24 mouse cellular contexts compared by ENCODE assay signal in the genomic region with DNA sequence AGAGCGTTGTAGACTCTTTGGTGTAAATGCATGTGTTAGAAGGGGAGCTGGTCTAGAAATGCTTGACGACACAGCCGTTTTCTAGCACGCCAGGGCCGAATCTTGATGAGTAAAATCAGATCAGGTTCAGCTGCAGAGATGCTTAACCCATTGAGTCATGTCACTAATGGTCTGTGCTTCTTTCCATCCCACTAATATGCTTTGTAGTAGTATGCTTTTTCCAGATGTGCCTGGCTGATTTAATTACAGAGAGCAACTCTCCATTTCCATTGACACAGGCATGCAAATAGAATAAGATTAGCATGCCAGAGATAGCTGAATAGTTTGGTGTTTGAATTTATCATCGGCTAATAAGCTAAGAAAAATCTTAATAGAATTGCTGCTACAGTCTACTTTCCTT. TPM values are rescaled to one million over a fixed set of nuclear protein-coding genes. Genes with fewer than 3 reads are reported as not detected.
A peak's percentile ranks its signal among the peaks of the same experiment; 100 is the strongest.
DNase-seq lines count a peak whose midpoint lies in the region; ATAC-seq and TF ChIP-seq lines count a peak whose summit lies in the region.
"Had no signal": no experiment of that assay in that cellular context is flagged by ENCODE, and none has a peak within 500 bp of the region (broad histone marks: within the 10 kb centered on the region; RNA-seq: fewer than 3 reads in every experiment).

No protein-coding gene starts in this region.

- peak; percentile 60 for ATAC-seq in Patski
- no peak for ATAC-seq in inflammation-experienced regulatory T-cells, adult 6 months
- ATAC-seq: activated CD4-positive, CD25-positive, alpha-beta regulatory T cell, adult 4 months; CD4-positive, CD25-positive, alpha-beta regulatory T cell, adult 4 months had no signal

- DNase-seq in MN1 (ENCODE audit: low spot score) (peak; percentile 76), Patski (ENCODE audit: low read depth, low spot score) (no peak)
- no peak for DNase-seq in heart, adult 8-10 months (ENCODE audit: low spot score)
- DNase-seq in frontal cortex, postnatal 14 days (ENCODE audit: low spot score in 2 of 2) = no peak
- DNase-seq: adrenal gland, adult 2 months; adrenal gland, adult 8-10 months; adrenal gland, postnatal 10 days; adrenal gland, postnatal 14 days; adrenal gland, postnatal 25 days; adrenal gland, postnatal 36 days; B cell, adult 2 months; cerebellum, adult 11 months; cerebellum, adult 11-12 months; cerebellum, adult 18-20 months; cerebellum, adult 2 months; cerebellum, adult 8-10 months had no signal

- H3K27me3 ChIP-seq in Patski = no peaks in the 10 kb centered on the region
- H3K27me3 ChIP-seq: CH12.LX had no signal

- TF ChIP-seq POLR2A in embryonic fibroblast, embryonic 13.5 days (IDR thresholded peaks at IDR 0.05; ENCODE audit: low read depth, low read length) = no peak

- TF ChIP-seq CTCF in Patski (IDR thresholded peaks at IDR 0.05) = no peak
- TF ChIP-seq CTCF in embryonic fibroblast, embryonic 13.5 days (IDR thresholded peaks at IDR 0.05; ENCODE audit: borderline replicate concordance, insufficient read depth, low read length) = no peak

- CTCF ChIA-PET in Patski (lab: Charles Lee) = interaction anchor here (1.5 to 3.2 kb wide), 3 partner anchors 12 to 17 kb away, joined by 3 to 15 read pairs (median 8); no protein-coding TSS in a partner anchor

- in situ Hi-C loops in Patski (cut with MboI; ENCODE audit: low pct_unique_long_range_greater_than_20kb) = no loop called here

- peak overlapping the region; percentile 73 for H3K27ac ChIP-seq in embryonic fibroblast, embryonic 13.5 days (ENCODE audit: insufficient read depth, low read length)

- POLR2A ChIA-PET in Patski (lab: Charles Lee) = interaction anchor here (1.7 kb wide), 1 partner anchor 12 kb away, joined by 5 read pairs; no protein-coding TSS in a partner anchor

- peaks cover 3% of the 10 kb centered on the region; the same call in 1 of the 2 replicates for H3K4me1 ChIP-seq in embryonic fibroblast, embryonic 13.5 days (ENCODE audit: control insufficient read depth, insufficient read depth, low read length)

- H3K4me3 ChIP-seq in embryonic fibroblast, embryonic 13.5 days (ENCODE audit: insufficient read depth, low read length) = no peak overlapping the region

RNA-seq across cellular contexts. Expression of a gene that starts 1.9 kb away (rescaled TPM):
- 18.1 TPM for polyA plus RNA-seq in Patski (2021)
- polyA plus RNA-seq in embryonic fibroblast, embryonic 13.5 days (2011; ENCODE audit: insufficient read length, low read depth, missing spikeins) = 7.6 and 10.5 TPM in 2 replicates
- 1 to 10 TPM in 3 of 4 experiments, under 1 TPM in 1; 0.76 to 2.9 (median 1.4) TPM for total RNA-seq in heart, adult 8-10 months (2022)
- polyA plus RNA-seq in inflammation-experienced regulatory T-cells, adult 6 months (2017; shearing (Covaris generic)) = not detected
- total RNA-seq: ES-E14 had no signal
- polyA plus RNA-seq: activated CD4-positive, CD25-positive, alpha-beta regulatory T cell, adult 4 months; CD4-positive, CD25-positive, alpha-beta regulatory T cell, adult 4 months had no signal

RNA-seq across cellular contexts. Expression of a gene that starts 19.3 kb away (rescaled TPM):
- 34.2 TPM for polyA plus RNA-seq in Patski (2021)
- polyA plus RNA-seq in embryonic fibroblast, embryonic 13.5 days (2011; ENCODE audit: insufficient read length, low read depth, missing spikeins) = 12.7 and 14.8 TPM in 2 replicates
- 1 to 10 TPM; 2.4 to 3.5 (median 2.9) TPM for total RNA-seq in heart, adult 8-10 months (2022)
- polyA plus RNA-seq in inflammation-experienced regulatory T-cells, adult 6 months (2017; shearing (Covaris generic)) = 10 to 100 TPM in 1 of 3 experiments, 1 to 10 TPM in 2; 4.1 to 12.9 (median 9.0) TPM

RNA-seq across cellular contexts. Expression of a gene that starts 23.5 kb away (rescaled TPM):
- 0.09 TPM for polyA plus RNA-seq in Patski (2021)
- polyA plus RNA-seq in embryonic fibroblast, embryonic 13.5 days (2011; ENCODE audit: insufficient read length, low read depth, missing spikeins) = 0.23 and 0.25 TPM in 2 replicates
- under 1 TPM; 0.27 to 0.78 (median 0.52) TPM for total RNA-seq in heart, adult 8-10 months (2022)
- 1 to 10 TPM in 1 of 3 experiments, under 1 TPM in 2; 0.16 to 1.2 (median 0.23) TPM for polyA plus RNA-seq in inflammation-experienced regulatory T-cells, adult 6 months (2017; shearing (Covaris generic))
- total RNA-seq: adrenal gland, postnatal 14 days; CH12.LX had no signal
- polyA plus RNA-seq: brain, embryonic 14.5 days; cerebellum, adult 2 months; G1E had no signal
